ENCODE assay signal across 1 mouse cellular context in the genomic region with DNA sequence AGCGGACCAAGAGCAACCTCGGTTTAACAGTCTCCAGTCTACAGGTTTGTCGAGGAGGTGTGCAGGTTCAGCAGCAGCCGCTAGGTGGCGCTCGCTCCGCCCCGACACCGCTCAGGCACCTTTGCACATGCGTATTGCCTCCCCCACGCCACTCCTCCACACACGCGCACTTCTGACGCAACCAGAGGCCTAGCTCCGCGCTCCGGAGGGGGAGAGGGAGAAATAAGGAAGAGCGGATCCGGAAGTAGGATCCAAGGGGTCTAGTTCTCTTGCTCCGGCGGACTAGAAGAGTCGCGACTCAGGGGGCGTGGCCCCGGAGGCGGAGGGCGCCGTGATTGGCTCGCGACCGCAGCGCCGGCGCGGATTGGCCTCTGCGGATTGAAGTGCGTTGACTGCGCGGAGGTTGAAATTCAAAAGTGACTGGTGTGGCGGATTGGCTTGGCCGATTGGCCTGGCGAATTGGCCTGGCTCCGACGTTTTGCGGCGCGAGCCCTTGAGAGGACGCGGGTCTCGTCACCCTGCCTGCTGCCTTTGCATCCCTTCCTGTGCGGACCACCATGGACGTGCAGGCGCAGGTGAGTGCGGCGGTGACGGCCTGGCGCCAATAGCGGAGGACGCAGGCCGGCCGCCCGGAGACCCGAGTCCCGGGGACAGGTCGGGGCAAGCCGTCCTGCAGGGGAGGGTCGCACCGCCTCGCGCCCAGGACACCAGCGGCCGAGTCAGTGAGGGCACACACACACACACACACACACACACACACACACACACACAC.
TF ChIP-seq lines count a peak whose summit lies in the region.

TSS of gene Kifc5b (plus strand) at position 381 of the 772 bp plus-strand sequence.

TF ChIP-seq in MEL, 35 proteins besides CTCF, POLR2A, EP300 and RAD21 (continued from another document):
- TF ChIP-seq MAFK (IDR thresholded peaks at IDR 0.05; ENCODE audit: borderline replicate concordance, low read depth, low read length) (no peak), CHD2 (IDR thresholded peaks at IDR 0.05; ENCODE audit: low read length) (no peak), ZMIZ1 (IDR thresholded peaks at IDR 0.05; ENCODE audit: low read depth, low read length) (peak; percentile 84; the same call in 1 of the 2 replicates), CHD1 (IDR thresholded peaks at IDR 0.05; ENCODE audit: low read depth, low read length) (no peak), MYC (IDR thresholded peaks at IDR 0.05; ENCODE audit: low read depth, low read length) (peak; percentile 94), USF2 (IDR thresholded peaks at IDR 0.05; ENCODE audit: borderline replicate concordance in 1 of 2, insufficient read depth in 1 of 2, low read depth in 1 of 2, low read length in 2 of 2) (no peak), SMC3 (IDR thresholded peaks at IDR 0.05; ENCODE audit: low read depth, low read length) (peak; percentile 81), ELF1 (IDR thresholded peaks at IDR 0.05; ENCODE audit: low read depth, low read length) (peak; percentile 96), ETS1 (IDR thresholded peaks at IDR 0.05; ENCODE audit: low read depth, low read length) (peak; percentile 75; the same call in 1 of the 2 replicates), TAL1 (IDR thresholded peaks at IDR 0.05; ENCODE audit: low read length) (no peak), POLR2AphosphoS2 (IDR thresholded peaks at IDR 0.05; ENCODE audit: low read length) (peak; percentile 81), MAZ (IDR thresholded peaks at IDR 0.05; ENCODE audit: low read depth, low read length) (peak; percentile 65; the same call in 1 of the 2 replicates), GATA1 (IDR thresholded peaks at IDR 0.05; ENCODE audit: low read depth, low read length) (no peak), UBTF (IDR thresholded peaks at IDR 0.05; ENCODE audit: borderline replicate concordance, insufficient read depth, low read depth, low read length) (no peak)
